Mouse (Mus musculus) kidney, embryonic 16.5 days (tissue): ENCODE results near the gene Dek. TPM values are rescaled to one million over a fixed set of nuclear protein-coding genes. Genes with fewer than 3 reads are reported as not detected.
A peak's percentile ranks its signal among the peaks of the same experiment; 100 is the strongest.

Experiments
- ATAC-seq: fragments of 200-750 bp; cut with Nextera tagmentation; 2 replicates; pipeline ENCODE4 v1.8.0; 2017; ENCODE audit warnings: moderate TSS enrichment; ENCODE audit not compliant: low FRiP score, low TSS enrichment
- H3K27ac ChIP-seq: fragments of 300-500 bp; sonication (generic); 2 replicates; pipeline ENCODE4 v1.5.1; 2014; ENCODE audit warnings: low read length
- H3K27me3 ChIP-seq: fragments of 300-500 bp; sonication (generic); 2 replicates; pipeline ENCODE4 v1.6.1; 2014; ENCODE audit warnings: low read length, control low read depth, mixed read lengths; ENCODE audit not compliant: insufficient read depth
- H3K36me3 ChIP-seq: fragments of 300-500 bp; sonication (generic); 2 replicates; pipeline ENCODE4 v1.6.1; 2014; ENCODE audit warnings: low read length, control low read depth, mixed read lengths; ENCODE audit not compliant: insufficient read depth
- H3K4me1 ChIP-seq: fragments of 300-500 bp; sonication (generic); 2 replicates; pipeline ENCODE4 v1.6.1; 2014; ENCODE audit warnings: low read length, control low read depth, mixed read lengths; ENCODE audit not compliant: insufficient read depth
- H3K4me2 ChIP-seq: fragments of 300-500 bp; sonication (generic); replicated peaks from 2 replicates; pipeline ENCODE4 v1.6.1; 2014; ENCODE audit warnings: low read depth, low read length
- H3K4me3 ChIP-seq: fragments of 300-500 bp; sonication (generic); 2 replicates; pipeline ENCODE4 v1.5.1; 2014; ENCODE audit warnings: mild to moderate bottlenecking, low read length
- H3K9ac ChIP-seq: fragments of 300-500 bp; sonication (generic); replicated peaks from 2 replicates; pipeline ENCODE4 v1.6.1; 2014; ENCODE audit warnings: low read length
- H3K9me3 ChIP-seq: fragments of 300-500 bp; sonication (generic); 2 replicates; pipeline ENCODE4 v1.6.1; 2016; ENCODE audit warnings: low read length, control low read depth
- WGBS: fragments of 180-500 bp; shearing (Covaris S2); extraction: QIAGEN DNeasy Blood & Tissue Kit; methylation state at CpG from one replicate; pipeline ENCODE4 v1.1.7; 2014; 5-methylcytosine and 5-hydroxymethylcytosine counted together
- polyA plus RNA-seq: library from polyadenylated mRNA; unstranded; fragments of >200 nt; fragmentation: Nextera tagmentation; extraction: Ambion mirVana; gene quantifications from 2 replicates; pipeline ENCODE4 v1.2.1, GENCODE M21; 2015

The Dek gene
- polyA plus RNA-seq, 1 experiment from 2014 or later = 218 TPM

- no peaks in the 10 kb centered on the region for H3K36me3 ChIP-seq
- WGBS = 71% methylated on average over 3 of the region's 3 CpGs
- ATAC-seq = no peak
Measured at GRCm38 (mm10) chr13:47112924-47113323, 6.9 kb upstream of the Dek start.

GRCm38 (mm10) chr13:47112056-47112455 is 6.1 kb upstream of the Dek start:
- 76% methylated on average over 3 of the region's 3 CpGs for WGBS
- H3K36me3 ChIP-seq = no peaks in the 10 kb centered on the region
- H3K4me1 ChIP-seq = peaks cover 4% of the 10 kb centered on the region
- H3K4me3 ChIP-seq = no peak overlapping the region
- no peaks in the 10 kb centered on the region for H3K9me3 ChIP-seq
- no peak overlapping the region for H3K27ac ChIP-seq
- H3K4me2 ChIP-seq = no peak overlapping the region
- H3K9ac ChIP-seq = no peak overlapping the region
- H3K27me3 ChIP-seq = no peaks in the 10 kb centered on the region; the same call in 1 of the 2 replicates
- no peak for ATAC-seq

More at GRCm38 (mm10) chr13:47112924-47113323, 6.9 kb upstream of the Dek start:
- no peak overlapping the region for H3K4me2 ChIP-seq
- no peak overlapping the region for H3K4me3 ChIP-seq
- H3K4me1 ChIP-seq = no peaks in the 10 kb centered on the region
- no peaks in the 10 kb centered on the region for H3K9me3 ChIP-seq
- no peak overlapping the region for H3K9ac ChIP-seq
- H3K27me3 ChIP-seq = no peaks in the 10 kb centered on the region; the same call in 1 of the 2 replicates
- H3K27ac ChIP-seq = no peak overlapping the region

- no peak overlapping the region for H3K9ac ChIP-seq
- H3K27me3 ChIP-seq = no peaks in the 10 kb centered on the region; the same call in 1 of the 2 replicates
- no peak overlapping the region for H3K27ac ChIP-seq
- H3K4me3 ChIP-seq = no peak overlapping the region
- H3K36me3 ChIP-seq = no peaks in the 10 kb centered on the region
- H3K4me1 ChIP-seq = peaks cover 10% of the 10 kb centered on the region
- WGBS = 77% methylated on average over 3 of the region's 3 CpGs
- ATAC-seq = no peak
- H3K4me2 ChIP-seq = no peak overlapping the region
- H3K9me3 ChIP-seq = no peaks in the 10 kb centered on the region
Measured at GRCm38 (mm10) chr13:47111185-47111584, 5.2 kb upstream of the Dek start.

- no peaks in the 10 kb centered on the region; the same call in 1 of the 2 replicates for H3K27me3 ChIP-seq
- no peak overlapping the region for H3K4me3 ChIP-seq
- H3K9me3 ChIP-seq = no peaks in the 10 kb centered on the region
- peaks cover 11% of the 10 kb centered on the region for H3K4me1 ChIP-seq
- H3K27ac ChIP-seq = no peak overlapping the region
- H3K36me3 ChIP-seq = no peaks in the 10 kb centered on the region
- ATAC-seq = no peak
- H3K9ac ChIP-seq = no peak overlapping the region
- no peak overlapping the region for H3K4me2 ChIP-seq
- 55% methylated on average over 2 of the region's 2 CpGs for WGBS
Measured at GRCm38 (mm10) chr13:47109239-47109638, 3.2 kb upstream of the Dek start.

GRCm38 (mm10) chr13:47106580-47106888 is 533 bp upstream of the Dek start:
- WGBS = under 1% methylated on average over 20 of the region's 20 CpGs
- H3K9me3 ChIP-seq = no peaks in the 10 kb centered on the region
- H3K4me3 ChIP-seq = peak overlapping the region; percentile 97
- H3K27me3 ChIP-seq = no peaks in the 10 kb centered on the region; the same call in 1 of the 2 replicates
- peak; percentile 9; the same call in 1 of the 2 replicates for ATAC-seq
- peaks cover 26% of the 10 kb centered on the region for H3K4me1 ChIP-seq
- H3K4me2 ChIP-seq = peak overlapping the region; percentile 75
- peak overlapping the region; percentile 100 for H3K27ac ChIP-seq
- peaks cover 2% of the 10 kb centered on the region; the same call in 1 of the 2 replicates for H3K36me3 ChIP-seq
- peak overlapping the region; percentile 98 for H3K9ac ChIP-seq

GRCm38 (mm10) chr13:47104856-47105541 is 1.0 kb downstream of the Dek start:
- Histone ChIP-seq H3K9me3 (no peaks in the 10 kb centered on the region), H3K36me3 (peaks cover 3% of the 10 kb centered on the region; the same call in 1 of the 2 replicates), H3K27me3 (no peaks in the 10 kb centered on the region), H3K27ac (peak overlapping the region; percentile 100), H3K4me3 (peak overlapping the region; percentile 97), H3K9ac (peak overlapping the region; percentile 98), H3K4me1 (peaks cover 26% of the 10 kb centered on the region), H3K4me2 (peak overlapping the region; percentile 75)
- under 1% methylated on average over 25 of the region's 25 CpGs for WGBS
- ATAC-seq = no peak

GRCm38 (mm10) chr13:47104146-47104545 is 1.9 kb downstream of the Dek start:
- Histone ChIP-seq H3K4me1 (peaks cover 26% of the 10 kb centered on the region), H3K27ac (no peak overlapping the region), H3K9ac (no peak overlapping the region; the same call in none of the 2 replicates), H3K36me3 (peaks cover 7% of the 10 kb centered on the region), H3K4me3 (peak overlapping the region; percentile 97), H3K9me3 (no peaks in the 10 kb centered on the region), H3K27me3 (no peaks in the 10 kb centered on the region), H3K4me2 (peak overlapping the region; percentile 75)
- WGBS = 13% methylated on average over 2 of the region's 2 CpGs
- ATAC-seq = no peak

- Histone ChIP-seq H3K27me3 (no peaks in the 10 kb centered on the region), H3K36me3 (peaks cover 27% of the 10 kb centered on the region), H3K27ac (no peak overlapping the region), H3K4me1 (peaks cover 16% of the 10 kb centered on the region), H3K4me3 (no peak overlapping the region), H3K9ac (no peak overlapping the region), H3K4me2 (no peak overlapping the region), H3K9me3 (no peaks in the 10 kb centered on the region)
- 85% methylated on average over 2 of the region's 2 CpGs for WGBS
- no peak for ATAC-seq
Measured at GRCm38 (mm10) chr13:47100587-47100986, 5.4 kb downstream of the Dek start.

GRCm38 (mm10) chr13:47099265-47099664 is 6.7 kb downstream of the Dek start:
- no peak overlapping the region for H3K4me2 ChIP-seq
- H3K27ac ChIP-seq = no peak overlapping the region
- no peak overlapping the region for H3K4me3 ChIP-seq
- 55% methylated on average over 7 of the region's 7 CpGs for WGBS
- H3K36me3 ChIP-seq = peaks cover 32% of the 10 kb centered on the region
- no peaks in the 10 kb centered on the region for H3K9me3 ChIP-seq
- peaks cover 14% of the 10 kb centered on the region for H3K4me1 ChIP-seq
- no peak for ATAC-seq
- no peaks in the 10 kb centered on the region for H3K27me3 ChIP-seq
- no peak overlapping the region for H3K9ac ChIP-seq

- H3K9me3 ChIP-seq = no peaks in the 10 kb centered on the region
- no peaks in the 10 kb centered on the region for H3K4me1 ChIP-seq
- peaks cover 42% of the 10 kb centered on the region for H3K36me3 ChIP-seq
- no peak overlapping the region for H3K9ac ChIP-seq
- WGBS = 86% methylated on average over 2 of the region's 2 CpGs
- ATAC-seq = no peak
- no peaks in the 10 kb centered on the region for H3K27me3 ChIP-seq
- H3K4me3 ChIP-seq = no peak overlapping the region
- no peak overlapping the region for H3K4me2 ChIP-seq
- no peak overlapping the region for H3K27ac ChIP-seq
Measured at GRCm38 (mm10) chr13:47096591-47096990, 9.4 kb downstream of the Dek start.
